Mouse (Mus musculus): Measurements from ENCODE around the gene Pgpep1.

Pgpep1 gene

GRCm38 (mm10) chr8:70695318-70696018 lies 35.3 kb upstream of the Pgpep1 start:
- Histone ChIP-seq H3K4me1 (replicated peaks; ENCODE audit: low read depth, low read length) (peaks cover 62% of the 10 kb centered on the region), H3K4me3 (replicated peaks; ENCODE audit: low read length) (peak overlapping the region; percentile 59), H3K36me3 (ENCODE audit: insufficient read depth, low read length) (no peaks in the 10 kb centered on the region), H3K27me3 (ENCODE audit: insufficient read depth, low read length) (no peaks in the 10 kb centered on the region), H3K9me3 (ENCODE audit: low read length) (no peaks in the 10 kb centered on the region)
- TF ChIP-seq NANOG (IDR thresholded peaks at IDR 0.05; ENCODE audit: borderline replicate concordance, low read length): no peak
- no peak for TF ChIP-seq CTCF (conservative IDR thresholded peaks at IDR 0.05; ENCODE audit: low read length)
- TF ChIP-seq POU5F1 (IDR thresholded peaks at IDR 0.05; ENCODE audit: borderline replicate concordance, low read length): no peak

- no peak for TF ChIP-seq POU5F1 (IDR thresholded peaks at IDR 0.05; ENCODE audit: borderline replicate concordance, low read length)
- TF ChIP-seq NANOG (IDR thresholded peaks at IDR 0.05; ENCODE audit: borderline replicate concordance, low read length): no peak
- no peak for TF ChIP-seq CTCF (conservative IDR thresholded peaks at IDR 0.05; ENCODE audit: low read length)
- Histone ChIP-seq H3K4me1 (replicated peaks; ENCODE audit: low read depth, low read length) (peaks cover 78% of the 10 kb centered on the region), H3K36me3 (ENCODE audit: insufficient read depth, low read length) (peaks cover 8% of the 10 kb centered on the region), H3K9me3 (ENCODE audit: low read length) (no peaks in the 10 kb centered on the region), H3K4me3 (replicated peaks; ENCODE audit: low read length) (peak overlapping the region; percentile 35), H3K27me3 (ENCODE audit: insufficient read depth, low read length) (no peaks in the 10 kb centered on the region)
These were observed 33.4 kb upstream of the Pgpep1 start for GRCm38 (mm10) chr8:70693636-70694035.

- Histone ChIP-seq H3K4me1 (replicated peaks; ENCODE audit: low read depth, low read length) (peaks cover 74% of the 10 kb centered on the region), H3K9me3 (ENCODE audit: low read length) (no peaks in the 10 kb centered on the region), H3K27me3 (ENCODE audit: insufficient read depth, low read length) (no peaks in the 10 kb centered on the region), H3K4me3 (replicated peaks; ENCODE audit: low read length) (peak overlapping the region; percentile 79), H3K36me3 (ENCODE audit: insufficient read depth, low read length) (peaks cover 21% of the 10 kb centered on the region)
- TF ChIP-seq POU5F1 (IDR thresholded peaks at IDR 0.05; ENCODE audit: borderline replicate concordance, low read length) (no peak), NANOG (IDR thresholded peaks at IDR 0.05; ENCODE audit: borderline replicate concordance, low read length) (no peak), CTCF (conservative IDR thresholded peaks at IDR 0.05; ENCODE audit: low read length) (no peak)
These were observed 31.6 kb upstream of the Pgpep1 start for GRCm38 (mm10) chr8:70691727-70692231.

GRCm38 (mm10) chr8:70691230-70691629 lies 31.0 kb upstream of the Pgpep1 start:
- TF ChIP-seq NANOG (IDR thresholded peaks at IDR 0.05; ENCODE audit: borderline replicate concordance, low read length) (no peak), POU5F1 (IDR thresholded peaks at IDR 0.05; ENCODE audit: borderline replicate concordance, low read length) (no peak), CTCF (conservative IDR thresholded peaks at IDR 0.05; ENCODE audit: low read length) (no peak)
- peaks cover 26% of the 10 kb centered on the region for H3K36me3 ChIP-seq (ENCODE audit: insufficient read depth, low read length)
- H3K4me1 ChIP-seq (replicated peaks; ENCODE audit: low read depth, low read length): peaks cover 77% of the 10 kb centered on the region
- H3K4me3 ChIP-seq (replicated peaks; ENCODE audit: low read length): peak overlapping the region; percentile 79
- H3K9me3 ChIP-seq (ENCODE audit: low read length): no peaks in the 10 kb centered on the region
- no peaks in the 10 kb centered on the region for H3K27me3 ChIP-seq (ENCODE audit: insufficient read depth, low read length)

- Histone ChIP-seq H3K27me3 (ENCODE audit: insufficient read depth, low read length) (no peaks in the 10 kb centered on the region), H3K36me3 (ENCODE audit: insufficient read depth, low read length) (peaks cover 27% of the 10 kb centered on the region), H3K4me3 (replicated peaks; ENCODE audit: low read length) (no peak overlapping the region), H3K4me1 (replicated peaks; ENCODE audit: low read depth, low read length) (peaks cover 71% of the 10 kb centered on the region), H3K9me3 (ENCODE audit: low read length) (no peaks in the 10 kb centered on the region)
- no peak for TF ChIP-seq CTCF (conservative IDR thresholded peaks at IDR 0.05; ENCODE audit: low read length)
- TF ChIP-seq NANOG (IDR thresholded peaks at IDR 0.05; ENCODE audit: borderline replicate concordance, low read length): no peak
- TF ChIP-seq POU5F1 (IDR thresholded peaks at IDR 0.05; ENCODE audit: borderline replicate concordance, low read length): no peak
These were observed 29.8 kb upstream of the Pgpep1 start for GRCm38 (mm10) chr8:70689892-70690390.

GRCm38 (mm10) chr8:70688136-70688535 lies 27.9 kb upstream of the Pgpep1 start:
- H3K4me3 ChIP-seq (replicated peaks; ENCODE audit: low read length): no peak overlapping the region
- peaks cover 69% of the 10 kb centered on the region for H3K4me1 ChIP-seq (replicated peaks; ENCODE audit: low read depth, low read length)
- H3K9me3 ChIP-seq (ENCODE audit: low read length): no peaks in the 10 kb centered on the region
- TF ChIP-seq CTCF (conservative IDR thresholded peaks at IDR 0.05; ENCODE audit: low read length): no peak
- TF ChIP-seq NANOG (IDR thresholded peaks at IDR 0.05; ENCODE audit: borderline replicate concordance, low read length): no peak
- TF ChIP-seq POU5F1 (IDR thresholded peaks at IDR 0.05; ENCODE audit: borderline replicate concordance, low read length): no peak
- H3K27me3 ChIP-seq (ENCODE audit: insufficient read depth, low read length): no peaks in the 10 kb centered on the region
- peaks cover 27% of the 10 kb centered on the region for H3K36me3 ChIP-seq (ENCODE audit: insufficient read depth, low read length)

- Histone ChIP-seq H3K4me3 (replicated peaks; ENCODE audit: low read length) (no peak overlapping the region), H3K9me3 (ENCODE audit: low read length) (no peaks in the 10 kb centered on the region), H3K4me1 (replicated peaks; ENCODE audit: low read depth, low read length) (peaks cover 68% of the 10 kb centered on the region), H3K27me3 (ENCODE audit: insufficient read depth, low read length) (no peaks in the 10 kb centered on the region), H3K36me3 (ENCODE audit: insufficient read depth, low read length) (peaks cover 27% of the 10 kb centered on the region)
- TF ChIP-seq CTCF (conservative IDR thresholded peaks at IDR 0.05; ENCODE audit: low read length) (no peak), POU5F1 (IDR thresholded peaks at IDR 0.05; ENCODE audit: borderline replicate concordance, low read length) (no peak), NANOG (IDR thresholded peaks at IDR 0.05; ENCODE audit: borderline replicate concordance, low read length) (no peak)
These were observed 27.4 kb upstream of the Pgpep1 start for GRCm38 (mm10) chr8:70687576-70687975.

- peaks cover 73% of the 10 kb centered on the region for H3K4me1 ChIP-seq (replicated peaks; ENCODE audit: low read depth, low read length)
- H3K9me3 ChIP-seq (ENCODE audit: low read length): no peaks in the 10 kb centered on the region
- H3K36me3 ChIP-seq (ENCODE audit: insufficient read depth, low read length): peaks cover 35% of the 10 kb centered on the region
- TF ChIP-seq CTCF (conservative IDR thresholded peaks at IDR 0.05; ENCODE audit: low read length) (no peak), POU5F1 (IDR thresholded peaks at IDR 0.05; ENCODE audit: borderline replicate concordance, low read length) (no peak), NANOG (IDR thresholded peaks at IDR 0.05; ENCODE audit: borderline replicate concordance, low read length) (no peak)
- no peak overlapping the region for H3K4me3 ChIP-seq (replicated peaks; ENCODE audit: low read length)
- no peaks in the 10 kb centered on the region for H3K27me3 ChIP-seq (ENCODE audit: insufficient read depth, low read length)
These were observed 24.1 kb upstream of the Pgpep1 start for GRCm38 (mm10) chr8:70684291-70684690.
